Mouse (Mus musculus) ZHBTc4 (cell line): ENCODE measurements around the gene Kcnj6.
A peak's percentile ranks its signal among the peaks of the same experiment; 100 is the strongest.

ENCODE experiments used
- DNase-seq: peaks from one replicate; pipeline ENCODE4 v3.0.0-alpha.2; 2011; ENCODE audit warnings: low read depth, low spot score

Kcnj6 gene

GRCm38 (mm10) chr16:94852407-94853160 is 144.9 kb downstream of the Kcnj6 start:
- DNase-seq, result peak; percentile 37

DNA sequence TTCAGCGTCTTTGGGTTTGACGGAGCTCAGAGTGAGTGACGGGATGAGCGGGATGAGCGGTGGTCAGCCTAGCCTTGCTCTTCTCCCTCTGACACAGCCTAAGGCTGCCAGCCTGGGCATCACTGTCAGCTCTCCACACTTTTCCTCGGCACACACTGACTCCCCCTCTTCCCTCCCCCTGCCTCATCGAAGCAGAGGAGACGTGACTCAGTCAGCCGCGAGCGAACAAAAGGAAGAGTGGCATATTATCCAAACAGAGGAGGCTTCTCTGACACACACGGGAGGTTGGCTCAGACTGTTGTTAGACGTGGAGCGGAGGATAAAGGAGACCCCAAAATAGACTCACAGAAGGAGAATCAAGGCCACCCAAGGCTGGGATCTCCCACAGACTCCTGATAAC is 147.1 kb downstream of the Kcnj6 start:
- DNase-seq, result no peak

DNA sequence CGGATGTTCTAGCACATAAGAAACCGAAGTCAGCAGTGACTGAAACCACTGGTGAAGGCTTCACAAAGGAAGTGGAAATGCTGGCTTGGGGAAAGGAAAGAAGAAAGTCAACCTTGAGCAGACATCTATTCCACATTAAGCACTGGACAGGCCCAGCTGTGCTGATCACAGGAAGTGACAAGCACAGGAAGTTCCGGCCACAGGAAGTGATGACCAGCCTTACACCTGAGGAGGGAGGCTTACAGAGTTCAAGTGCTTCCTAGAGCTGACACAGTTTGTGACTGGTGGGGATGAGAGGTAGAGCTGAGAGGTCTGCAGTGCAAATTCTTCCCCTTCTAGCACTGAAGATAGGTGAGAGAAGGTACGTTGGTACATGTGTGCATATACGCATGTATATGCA is 151.5 kb downstream of the Kcnj6 start:
- DNase-seq, result no peak

DNA sequence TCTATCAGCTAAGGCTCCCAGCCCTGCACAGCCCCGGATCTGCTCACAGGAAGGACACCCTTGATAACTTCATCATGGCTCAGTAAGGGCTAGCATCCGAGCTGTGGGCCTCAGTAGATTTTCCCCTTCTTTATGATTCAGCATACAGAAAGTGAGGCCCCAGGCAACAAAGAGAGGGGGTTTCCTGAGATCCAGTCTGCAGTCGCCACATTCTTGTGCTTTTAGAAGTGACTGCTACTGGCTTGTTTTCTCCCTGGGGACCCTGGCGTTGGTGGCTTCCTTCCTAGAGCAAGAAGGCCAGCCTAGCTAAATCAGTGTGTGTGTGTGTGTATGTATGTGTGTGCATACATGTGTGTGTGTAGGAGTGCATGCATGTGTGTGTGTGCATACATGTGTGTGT is 152.7 kb downstream of the Kcnj6 start:
- DNase-seq, result no peak

GRCm38 (mm10) chr16:94839398-94839797 is 158.1 kb downstream of the Kcnj6 start:
- no peak for DNase-seq

- DNase-seq, result no peak
Measured at GRCm38 (mm10) chr16:94837881-94838280, 159.6 kb downstream of the Kcnj6 start.

DNA sequence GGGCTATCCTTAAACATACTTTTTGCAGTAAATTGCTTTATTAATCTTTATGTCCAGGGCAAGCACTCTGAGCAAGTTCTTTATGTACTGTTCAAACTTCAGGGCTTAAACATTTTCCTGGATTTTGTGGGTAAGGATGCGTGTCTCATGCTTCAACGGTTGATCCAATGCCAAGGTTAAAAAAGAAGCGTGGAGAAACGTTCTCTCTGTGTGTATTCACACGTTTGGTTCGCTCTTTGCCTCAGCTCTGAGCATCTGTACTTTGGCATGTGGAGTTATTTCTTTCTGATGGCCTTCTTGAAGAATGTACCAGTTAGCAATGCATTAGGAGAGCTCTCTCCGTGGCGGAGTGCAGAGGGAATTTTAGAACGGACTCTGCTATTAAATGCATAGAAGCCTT is 163.0 kb downstream of the Kcnj6 start:
- DNase-seq, result no peak

DNA sequence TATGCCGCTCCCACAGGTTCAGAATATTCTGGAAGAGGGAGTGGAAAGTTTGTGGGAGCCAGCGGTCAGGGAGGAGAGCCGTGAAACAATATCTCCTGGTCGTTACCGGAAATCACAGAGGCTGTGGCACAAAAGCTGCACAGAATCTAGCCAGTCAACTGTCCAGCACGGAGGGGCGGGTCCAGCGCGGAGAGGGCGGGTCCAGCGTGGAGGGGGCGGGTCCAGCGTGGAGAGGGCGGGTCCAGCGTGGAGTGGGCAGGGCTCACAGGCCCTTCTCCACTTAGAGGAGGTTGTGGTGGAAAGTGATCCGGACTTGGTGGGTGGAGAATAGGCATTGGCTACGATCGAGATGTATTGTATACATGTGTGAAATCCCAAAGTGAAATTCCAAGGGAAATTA is 169.3 kb downstream of the Kcnj6 start:
- peak; percentile 83 for DNase-seq

DNA sequence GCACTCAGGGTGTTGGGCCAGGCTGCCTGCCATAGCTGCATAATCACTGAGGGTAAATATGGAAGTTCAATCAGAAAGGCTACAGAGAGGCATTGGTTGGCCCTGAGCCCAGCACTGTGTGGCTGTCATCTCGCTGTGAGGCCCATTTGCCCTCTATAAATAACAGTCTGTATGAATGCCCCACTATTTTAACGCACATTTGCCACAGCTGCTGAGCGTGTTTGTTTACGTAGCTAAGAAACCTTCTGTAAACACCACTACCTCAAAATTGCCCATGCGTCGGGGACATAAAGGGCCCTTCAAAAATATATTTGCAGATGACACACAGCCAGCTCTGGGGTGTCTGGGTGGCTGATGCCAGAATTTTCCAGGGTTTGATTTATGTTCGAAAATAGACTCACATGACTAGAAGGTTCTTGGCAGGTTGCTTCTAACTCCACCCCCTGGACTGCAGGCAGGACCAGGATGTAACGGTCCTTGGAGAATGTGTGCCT is 170.4 kb downstream of the Kcnj6 start:
- DNase-seq, result no peak

GRCm38 (mm10) chr16:94825274-94825673 is 172.2 kb downstream of the Kcnj6 start:
- DNase-seq, result no peak

DNA sequence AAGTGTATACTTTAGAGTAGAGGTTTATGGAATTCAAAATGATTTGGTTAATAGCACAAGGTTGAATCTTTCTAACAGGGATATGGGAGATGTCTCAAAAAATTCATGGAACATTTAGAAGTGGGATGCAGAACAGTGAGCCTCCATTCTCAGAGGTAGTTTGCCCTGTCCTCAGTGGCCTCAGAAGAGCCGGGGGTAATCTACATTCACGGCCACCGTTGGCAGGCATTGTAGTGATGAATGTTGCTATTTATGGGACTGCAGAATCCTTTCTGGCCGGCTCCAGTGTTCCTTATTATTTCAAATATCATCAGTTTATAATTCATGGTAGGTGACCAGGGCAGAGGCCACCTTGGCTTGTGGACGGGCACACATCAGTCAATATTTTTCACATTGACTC is 174.9 kb downstream of the Kcnj6 start:
- no peak for DNase-seq

DNA sequence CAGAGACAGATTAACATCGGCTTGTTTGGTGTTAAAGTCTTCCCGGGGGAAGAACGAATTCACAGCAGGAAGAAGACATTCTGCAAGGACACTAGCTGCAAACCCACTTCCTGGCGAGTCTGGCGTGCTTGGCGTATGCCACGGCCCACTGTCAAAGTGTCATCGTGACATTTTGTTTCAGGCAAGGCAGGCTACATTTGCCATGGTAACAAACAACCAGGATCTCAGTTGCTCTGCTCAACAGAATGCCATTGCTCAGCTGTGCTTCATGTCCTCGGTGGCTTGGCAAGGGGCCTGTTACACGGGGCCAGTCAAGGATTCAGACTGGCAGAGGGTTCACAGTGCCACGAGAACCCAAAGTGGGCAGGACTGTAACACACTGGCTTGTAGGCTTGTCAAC is 175.9 kb downstream of the Kcnj6 start:
- no peak for DNase-seq

DNA sequence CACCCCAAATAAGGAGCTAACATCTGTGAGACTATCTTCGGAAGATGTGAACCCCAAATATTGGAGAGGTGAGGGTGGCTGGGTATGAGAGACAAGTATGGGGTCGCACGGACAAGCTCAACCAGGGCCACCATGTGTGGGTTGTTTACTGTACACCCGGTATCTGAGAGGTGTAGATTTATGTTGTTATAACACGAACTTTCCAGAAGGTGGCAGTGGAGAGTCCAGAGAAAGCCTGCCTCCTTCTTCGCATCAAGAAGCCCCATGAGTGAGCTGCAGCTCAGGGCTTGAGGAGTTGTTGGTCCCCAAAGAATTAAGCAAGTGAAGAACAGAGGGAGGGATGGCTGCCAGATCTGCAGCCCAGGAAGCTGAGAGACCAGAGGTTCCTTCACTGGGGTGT is 181.1 kb downstream of the Kcnj6 start:
- DNase-seq, result peak; percentile 79

GRCm38 (mm10) chr16:94815891-94816290 is 181.6 kb downstream of the Kcnj6 start:
- DNase-seq, result no peak

DNA sequence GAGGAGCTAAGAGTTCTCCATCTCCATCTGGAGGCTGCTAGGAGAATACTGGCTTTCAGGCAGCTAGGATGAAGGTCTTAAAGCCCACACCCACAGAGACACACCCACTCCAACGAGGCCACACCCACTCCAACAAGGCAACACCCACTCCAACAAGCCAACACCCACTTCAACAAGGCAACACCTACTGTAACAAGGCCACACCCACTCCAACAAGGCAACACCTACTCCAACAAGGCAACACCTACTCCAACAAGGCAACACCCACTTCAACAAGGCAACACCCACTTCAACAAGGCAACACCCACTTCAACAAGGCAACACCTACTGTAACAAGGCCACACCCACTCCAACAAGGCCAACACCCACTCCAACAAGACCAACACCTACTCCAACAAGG is 188.2 kb downstream of the Kcnj6 start:
- DNase-seq, result peak; percentile 79

- DNase-seq, result peak; percentile 77
Measured at GRCm38 (mm10) chr16:94798241-94798640, 199.3 kb downstream of the Kcnj6 start.

DNA sequence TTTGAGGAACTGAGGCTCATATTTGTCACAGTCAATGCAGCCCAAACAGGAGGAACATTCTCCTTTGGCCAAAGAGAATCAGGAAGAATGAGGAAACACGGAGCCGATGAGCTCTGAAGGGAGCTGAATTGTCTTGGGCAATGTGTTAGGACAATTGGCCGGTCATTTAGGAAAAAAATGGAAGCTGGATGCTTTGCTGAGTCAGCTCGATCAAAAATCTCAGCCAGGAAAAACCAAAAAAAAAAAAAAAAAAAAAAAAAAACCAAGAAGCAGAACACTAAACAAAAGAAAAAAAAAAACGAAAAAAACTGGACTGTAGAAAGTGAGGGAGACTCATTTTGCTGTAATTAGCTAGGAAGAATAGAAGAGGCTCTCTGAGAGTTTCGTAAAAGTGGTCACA is 200.1 kb downstream of the Kcnj6 start:
- no peak for DNase-seq

DNA sequence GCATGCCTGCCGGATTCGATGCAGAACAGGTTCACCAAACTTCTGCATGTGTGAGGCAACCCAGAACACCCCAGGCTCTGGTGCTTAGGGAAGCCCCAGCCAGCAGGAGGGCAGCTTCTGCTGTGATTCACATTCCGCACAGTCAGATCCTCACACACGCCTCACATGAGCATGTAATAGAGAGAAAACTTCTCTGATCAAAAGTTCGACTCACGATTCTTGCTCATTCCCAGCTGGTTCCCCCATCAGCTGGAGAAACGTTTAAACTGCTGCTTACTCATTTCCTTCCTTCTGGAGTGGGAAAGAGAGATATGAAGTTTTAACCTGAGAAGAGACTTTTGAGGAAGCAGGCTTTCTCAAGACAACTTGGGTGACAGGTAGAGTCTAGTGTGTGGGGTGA is 204.5 kb downstream of the Kcnj6 start:
- no peak for DNase-seq

DNA sequence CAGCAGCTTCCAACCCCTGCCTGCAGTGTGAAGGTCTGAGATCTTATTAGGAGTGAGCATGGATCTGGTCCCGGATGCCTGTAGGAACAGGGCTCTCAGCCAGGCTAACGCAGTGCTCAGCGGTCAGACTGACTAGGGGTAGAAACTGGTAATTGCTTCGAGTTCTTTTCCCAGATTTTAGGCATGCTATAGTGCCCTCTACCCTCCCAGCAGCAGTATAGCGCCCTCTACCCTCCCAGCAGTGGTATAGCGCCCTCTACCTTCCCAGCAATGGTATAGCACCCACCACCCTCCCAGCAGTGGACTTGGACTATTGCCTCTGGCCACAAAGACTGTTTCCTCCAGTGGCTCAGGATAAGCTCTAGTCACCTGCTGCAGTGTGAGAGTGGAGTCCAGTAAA is 207.5 kb downstream of the Kcnj6 start:
- DNase-seq, result peak; percentile 79

- DNase-seq, result no peak
Measured at GRCm38 (mm10) chr16:94788716-94789115, 208.8 kb downstream of the Kcnj6 start.

GRCm38 (mm10) chr16:94788165-94788564 is 209.3 kb downstream of the Kcnj6 start:
- DNase-seq, result peak; percentile 91

- DNase-seq, result no peak
Measured at GRCm38 (mm10) chr16:94785873-94786272, 211.6 kb downstream of the Kcnj6 start.

DNA sequence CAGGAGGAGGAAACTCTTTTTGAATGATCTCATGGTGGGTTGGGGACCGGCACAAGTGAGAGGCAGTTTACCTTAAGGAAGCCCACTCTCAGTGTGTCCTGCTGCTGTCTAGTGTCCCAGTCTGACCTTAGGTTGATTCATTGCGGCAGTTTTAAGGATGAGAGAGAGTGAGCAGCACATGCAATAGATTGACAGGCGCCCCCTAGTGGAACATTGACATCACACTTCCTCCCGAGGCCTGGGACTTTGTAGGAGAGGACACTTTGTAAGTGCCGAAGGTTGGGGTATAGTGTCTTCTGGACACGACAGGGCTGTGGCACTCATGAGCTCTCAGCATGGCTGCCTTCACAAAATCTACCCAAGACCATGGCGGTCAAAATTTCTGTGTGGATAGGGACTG is 213.8 kb downstream of the Kcnj6 start:
- DNase-seq, result peak; percentile 80
